Mouse (Mus musculus) heart, adult 2 months (tissue): ENCODE data around the gene Sgpp1.

Experiments used
- CTCF ChIP-seq: fragments of 200-600 bp; IDR thresholded peaks from 2 replicates; pipeline ENCODE4 v1.8.1; 2022; ENCODE audit warnings: antibody characterized with exemption, mild to moderate bottlenecking, moderate library complexity
- EP300 ChIP-seq: fragments of 200-500 bp; IDR thresholded peaks from 2 replicates; pipeline ENCODE4 v1.6.1; 2011; ENCODE audit warnings: low read depth, low read length, control low read depth; ENCODE audit not compliant: insufficient read depth

DNA sequence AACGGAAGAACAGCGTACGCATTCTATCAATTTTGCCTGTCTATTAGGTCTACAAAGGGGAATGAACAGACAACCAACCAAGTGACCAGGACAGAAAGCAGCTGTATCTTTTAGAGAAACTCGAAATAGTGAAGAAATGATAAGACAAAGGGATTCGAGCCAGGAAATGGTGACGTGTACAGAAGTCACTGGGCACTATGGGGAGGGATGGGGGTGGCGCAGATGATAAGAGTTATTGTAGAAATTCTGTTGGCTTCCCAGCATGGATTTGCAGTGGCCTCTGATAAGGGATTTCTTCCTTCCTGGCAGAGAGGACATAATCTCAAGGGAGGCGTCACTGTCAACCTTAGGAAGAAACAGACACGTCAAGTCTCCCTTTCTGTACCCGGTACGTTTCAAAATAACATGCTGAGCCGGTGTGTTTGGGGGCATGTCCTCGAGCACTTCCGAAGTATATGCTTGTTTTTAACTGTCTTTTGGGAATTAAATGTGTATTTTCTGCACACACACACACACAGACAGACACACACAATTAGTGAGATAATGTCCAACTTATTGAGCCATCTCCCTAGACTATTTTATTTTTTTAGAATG, 10.3 kb upstream of the Sgpp1 start:
- TF ChIP-seq EP300 (no peak), CTCF (no peak)
